Mouse (Mus musculus) kidney, adult 2 months (tissue): Measurements from ENCODE around the gene Tpsg1.

Experiments
- CTCF ChIP-seq: fragments of 200-500 bp; conservative IDR thresholded peaks from 2 replicates; pipeline ENCODE4 v1.5.1; 2011; ENCODE audit warnings: low read depth, mild to moderate bottlenecking, control low read depth, low read length, moderate library complexity, mixed read lengths; ENCODE audit not compliant: insufficient read depth, insufficient read length
- POLR2A ChIP-seq: fragments of 200-500 bp; IDR thresholded peaks from one replicate; pipeline ENCODE4 v1.6.1; 2011; ENCODE audit warnings: low read depth, low read length, control low read depth

DNA sequence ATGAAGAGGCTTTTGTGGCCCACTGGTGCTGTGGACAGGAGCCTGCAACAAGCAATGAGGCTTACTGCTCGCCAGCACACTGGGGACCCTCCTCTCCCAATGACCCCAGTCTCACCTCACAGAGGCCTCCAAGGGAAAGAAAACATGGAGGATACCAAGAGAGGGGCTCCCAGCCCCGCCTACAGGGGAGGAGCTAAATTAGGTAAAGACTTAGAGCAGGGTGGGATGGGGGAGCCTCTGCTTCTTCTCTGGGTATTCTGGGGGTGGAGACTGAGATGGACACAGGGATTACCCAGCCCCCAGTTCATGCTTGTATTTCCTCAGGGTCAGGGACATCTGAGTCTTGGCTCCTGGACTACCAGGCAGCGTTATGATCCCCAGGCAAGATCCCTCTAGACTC is 45.8 kb downstream of the Tpsg1 start:
- TF ChIP-seq CTCF (no peak), POLR2A (no peak)
